Mouse (Mus musculus): Measurements from ENCODE around the gene Pxylp1.

Gene Pxylp1

GRCm38 (mm10) chr9:96860380-96861091 is 31.9 kb downstream of the Pxylp1 start:
- no peak for DNase-seq (ENCODE audit: extremely low spot score)

- no peak for DNase-seq (ENCODE audit: extremely low spot score)
Observed at GRCm38 (mm10) chr9:96859027-96859426, 33.4 kb downstream of the Pxylp1 start.

- DNase-seq (ENCODE audit: extremely low spot score): no peak
Observed at GRCm38 (mm10) chr9:96857838-96858237, 34.6 kb downstream of the Pxylp1 start.

- DNase-seq (ENCODE audit: extremely low spot score): no peak
Observed at GRCm38 (mm10) chr9:96853300-96854186, 38.9 kb downstream of the Pxylp1 start.

- no peak for DNase-seq (ENCODE audit: extremely low spot score)
Observed at GRCm38 (mm10) chr9:96851634-96852033, 40.8 kb downstream of the Pxylp1 start.

- no peak for DNase-seq (ENCODE audit: extremely low spot score)
Observed at GRCm38 (mm10) chr9:96851036-96851435, 41.4 kb downstream of the Pxylp1 start.

- DNase-seq (ENCODE audit: extremely low spot score): no peak
Observed at GRCm38 (mm10) chr9:96849012-96849411, 43.5 kb downstream of the Pxylp1 start.

GRCm38 (mm10) chr9:96846361-96846760 is 46.1 kb downstream of the Pxylp1 start:
- no peak for DNase-seq (ENCODE audit: extremely low spot score)

- no peak for DNase-seq (ENCODE audit: extremely low spot score)
Observed at GRCm38 (mm10) chr9:96844798-96845209, 47.7 kb downstream of the Pxylp1 start.

- no peak for DNase-seq (ENCODE audit: extremely low spot score)
Observed at GRCm38 (mm10) chr9:96839376-96839775, 53.1 kb downstream of the Pxylp1 start.

- peak; percentile 42 for DNase-seq (ENCODE audit: extremely low spot score)
Observed at GRCm38 (mm10) chr9:96838864-96839263, 53.6 kb downstream of the Pxylp1 start.

- no peak for DNase-seq (ENCODE audit: extremely low spot score)
Observed at GRCm38 (mm10) chr9:96837781-96838420, 54.6 kb downstream of the Pxylp1 start.

- DNase-seq (ENCODE audit: extremely low spot score): no peak
Observed at GRCm38 (mm10) chr9:96836984-96837383, 55.5 kb downstream of the Pxylp1 start.

GRCm38 (mm10) chr9:96835374-96835921 is 57.0 kb downstream of the Pxylp1 start:
- DNase-seq (ENCODE audit: extremely low spot score): no peak

GRCm38 (mm10) chr9:96833606-96834005 is 58.9 kb downstream of the Pxylp1 start:
- DNase-seq (ENCODE audit: extremely low spot score): no peak

GRCm38 (mm10) chr9:96832516-96832915 is 60.0 kb downstream of the Pxylp1 start:
- DNase-seq (ENCODE audit: extremely low spot score): no peak

- no peak for DNase-seq (ENCODE audit: extremely low spot score)
Observed at GRCm38 (mm10) chr9:96830856-96831359, 61.6 kb downstream of the Pxylp1 start.

GRCm38 (mm10) chr9:96829682-96830081 is 62.8 kb downstream of the Pxylp1 start:
- no peak for DNase-seq (ENCODE audit: extremely low spot score)

GRCm38 (mm10) chr9:96828071-96828470 is 64.4 kb downstream of the Pxylp1 start:
- no peak for DNase-seq (ENCODE audit: extremely low spot score)

GRCm38 (mm10) chr9:96827002-96827785 is 65.3 kb downstream of the Pxylp1 start:
- no peak for DNase-seq (ENCODE audit: extremely low spot score)

GRCm38 (mm10) chr9:96824857-96825256 is 67.6 kb downstream of the Pxylp1 start:
- no peak for DNase-seq (ENCODE audit: extremely low spot score)

All from embryo, embryonic 9.5 days (tissue).